Mouse (Mus musculus): ENCODE data around the gene Galnt15. TPM values are rescaled to one million over a fixed set of nuclear protein-coding genes. Genes with fewer than 3 reads are reported as not detected.
A peak's percentile ranks its signal among the peaks of the same experiment; 100 is the strongest.

Galnt15 gene
- total RNA-seq (2021): 10 to 100 TPM; 12.9 to 13.5 TPM
- long read RNA-seq, experiment 1, full-length matches to known transcripts: 16 of 21 reads
- long read RNA-seq, experiment 1, partial matches to known transcripts: 1 of 21 reads
- long read RNA-seq, experiment 1, other reads (novel, unspliced or antisense): 4 of 21 reads
- long read RNA-seq, experiment 2, full-length matches to known transcripts: 5 of 8 reads
- long read RNA-seq, experiment 2, partial matches to known transcripts: 1 of 8 reads
- long read RNA-seq, experiment 2, other reads (novel, unspliced or antisense): 2 of 8 reads

GRCm38 (mm10) chr14:32028681-32029091 lies at the start of gene Galnt15:
Gene Galnt15 (plus strand): TSS chr14:32028989.
- intact Hi-C loops (cut with DNase I; ENCODE audit: low total_unique reads): no loop called here
- DNase-seq: peak; percentile 74

- no peak for DNase-seq
- intact Hi-C loops (cut with DNase I; ENCODE audit: low total_unique reads): no loop called here
Observed at GRCm38 (mm10) chr14:31994021-31994420, 34.8 kb upstream of the Galnt15 start.

GRCm38 (mm10) chr14:32000941-32001340 lies 27.8 kb upstream of the Galnt15 start:
- intact Hi-C loops (cut with DNase I; ENCODE audit: low total_unique reads): no loop called here
- DNase-seq: no peak

- no peak for DNase-seq
- intact Hi-C loops (cut with DNase I; ENCODE audit: low total_unique reads): no loop called here
Observed at GRCm38 (mm10) chr14:32002502-32003338, 26.1 kb upstream of the Galnt15 start.

GRCm38 (mm10) chr14:32003904-32004596 lies 24.7 kb upstream of the Galnt15 start:
- DNase-seq: no peak
- intact Hi-C loops (cut with DNase I; ENCODE audit: low total_unique reads): no loop called here

GRCm38 (mm10) chr14:32005673-32006261 lies 23.0 kb upstream of the Galnt15 start:
- intact Hi-C loops (cut with DNase I; ENCODE audit: low total_unique reads): no loop called here
- DNase-seq: no peak

GRCm38 (mm10) chr14:32007654-32008335 lies 21.0 kb upstream of the Galnt15 start:
- intact Hi-C loops (cut with DNase I; ENCODE audit: low total_unique reads): no loop called here
- DNase-seq: no peak

- no peak for DNase-seq
- intact Hi-C loops (cut with DNase I; ENCODE audit: low total_unique reads): no loop called here
Observed at GRCm38 (mm10) chr14:32009715-32010114, 19.1 kb upstream of the Galnt15 start.

- DNase-seq: no peak
- intact Hi-C loops (cut with DNase I; ENCODE audit: low total_unique reads): no loop called here
Observed at GRCm38 (mm10) chr14:32011547-32012304, 17.1 kb upstream of the Galnt15 start.

- DNase-seq: no peak
- intact Hi-C loops (cut with DNase I; ENCODE audit: low total_unique reads): no loop called here
Observed at GRCm38 (mm10) chr14:32015131-32015770, 13.5 kb upstream of the Galnt15 start.

- no peak for DNase-seq
- intact Hi-C loops (cut with DNase I; ENCODE audit: low total_unique reads): no loop called here
Observed at GRCm38 (mm10) chr14:32016466-32016865, 12.3 kb upstream of the Galnt15 start.

- intact Hi-C loops (cut with DNase I; ENCODE audit: low total_unique reads): no loop called here
- no peak for DNase-seq
Observed at GRCm38 (mm10) chr14:32016921-32017320, 11.9 kb upstream of the Galnt15 start.

- intact Hi-C loops (cut with DNase I; ENCODE audit: low total_unique reads): no loop called here
- DNase-seq: no peak
Observed at GRCm38 (mm10) chr14:32017448-32017847, 11.3 kb upstream of the Galnt15 start.

- intact Hi-C loops (cut with DNase I; ENCODE audit: low total_unique reads): no loop called here
- DNase-seq: no peak
Observed at GRCm38 (mm10) chr14:32019091-32019490, 9.7 kb upstream of the Galnt15 start.

GRCm38 (mm10) chr14:32021967-32022366 lies 6.8 kb upstream of the Galnt15 start:
- DNase-seq: no peak
- intact Hi-C loops (cut with DNase I; ENCODE audit: low total_unique reads): no loop called here

- intact Hi-C loops (cut with DNase I; ENCODE audit: low total_unique reads): no loop called here
- DNase-seq: no peak
Observed at GRCm38 (mm10) chr14:32022450-32022849, 6.3 kb upstream of the Galnt15 start.

GRCm38 (mm10) chr14:32023891-32024290 lies 4.9 kb upstream of the Galnt15 start:
- DNase-seq: no peak
- intact Hi-C loops (cut with DNase I; ENCODE audit: low total_unique reads): no loop called here

GRCm38 (mm10) chr14:32027218-32027617 lies 1.6 kb upstream of the Galnt15 start:
- DNase-seq: no peak
- intact Hi-C loops (cut with DNase I; ENCODE audit: low total_unique reads): no loop called here
